ENCODE assay signal across 8 mouse cellular contexts in genomic region chr7:80647437-80647871, GRCm38 (mm10). TPM values are rescaled to one million over a fixed set of nuclear protein-coding genes. Genes with fewer than 3 reads are reported as not detected.
A peak's percentile ranks its signal among the peaks of the same experiment; 100 is the strongest.
DNase-seq lines count a peak whose midpoint lies in the region; ATAC-seq and TF ChIP-seq lines count a peak whose summit lies in the region.

No protein-coding gene starts in this region.

- peak overlapping the region; percentile 41 for H3K4me2 ChIP-seq in liver, embryonic 16.5 days (ENCODE audit: low read depth, low read length)

- no peaks in the 10 kb centered on the region for H3K9me3 ChIP-seq in liver, embryonic 16.5 days (replicated peaks; ENCODE audit: control insufficient read depth, low read length)

- no peak; the same call in 1 of the 2 replicates for TF ChIP-seq POLR2A in spleen, adult 2 months (IDR thresholded peaks at IDR 0.05; ENCODE audit: low read depth, low read length)

- intact Hi-C loops in heart, postnatal 10 days (cut with DNase I): no loop called here

- DNase-seq in frontal cortex, postnatal 36 days (ENCODE audit: low spot score in 2 of 2): peak; percentile 35 to 40
- DNase-seq in frontal cortex, postnatal 10 days (ENCODE audit: low spot score in 2 of 2): no peak
- peak in 1 of 2 experiments; percentile 58 for DNase-seq in spleen, adult 2 months (ENCODE audit: low read depth in 1 of 2, low spot score in 2 of 2)
- DNase-seq in spleen, postnatal 4 days (ENCODE audit: low spot score in 2 of 2): no peak
- peak; percentile 60 to 71 for DNase-seq in heart, postnatal 10 days
- DNase-seq in spleen, postnatal 36 days (ENCODE audit: low spot score in 2 of 2): peak; percentile 69 to 71
- DNase-seq in ovary, postnatal 10 days (ENCODE audit: low spot score): no peak

- H3K36me3 ChIP-seq in spleen, adult 2 months (ENCODE audit: control insufficient read depth, insufficient read depth, low read length): no peaks in the 10 kb centered on the region
- H3K36me3 ChIP-seq in liver, embryonic 16.5 days (ENCODE audit: control insufficient read depth, insufficient read depth): no peaks in the 10 kb centered on the region

- H3K9ac ChIP-seq in liver, embryonic 16.5 days (ENCODE audit: low read depth, low read length): 0 out of 2 replicates have a peak overlapping the region, but pooled peaks have one; percentile 17

- H3K27ac ChIP-seq in spleen, adult 2 months (ENCODE audit: insufficient read depth, low read length): peak overlapping the region; percentile 71
- H3K27ac ChIP-seq in liver, embryonic 16.5 days (ENCODE audit: low read length): peak overlapping the region; percentile 34; the same call in 1 of the 2 replicates

- ATAC-seq in liver, embryonic 16.5 days (ENCODE audit: low read depth): no peak; the same call in 1 of the 2 replicates

- H3K27me3 ChIP-seq in spleen, adult 2 months (ENCODE audit: control insufficient read depth, insufficient read depth, low read length): no peaks in the 10 kb centered on the region
- H3K27me3 ChIP-seq in liver, embryonic 16.5 days (ENCODE audit: control insufficient read depth, insufficient read depth, low read depth, low read length): no peaks in the 10 kb centered on the region

- WGBS in spleen, adult 2 months: 7% methylated on average over 7 of the region's 7 CpGs
- WGBS in liver, embryonic 16.5 days (ENCODE audit: insufficient replicate concordance): 39% methylated on average over 7 of the region's 7 CpGs

- H3K4me1 ChIP-seq in spleen, adult 2 months (ENCODE audit: control insufficient read depth, insufficient read depth, insufficient read length): peaks cover 11% of the 10 kb centered on the region; the same call in 1 of the 2 replicates
- H3K4me1 ChIP-seq in liver, embryonic 16.5 days (ENCODE audit: control insufficient read depth, low read depth, low read length): peaks cover 18% of the 10 kb centered on the region

- peak overlapping the region; percentile 51 for H3K4me3 ChIP-seq in spleen, adult 2 months (ENCODE audit: extremely low read depth, insufficient read depth, insufficient read length)
- 0 out of 2 replicates have a peak overlapping the region, but pooled peaks have one; percentile 3 for H3K4me3 ChIP-seq in liver, embryonic 16.5 days (ENCODE audit: low read depth, low read length)

- no peak for TF ChIP-seq CTCF in spleen, adult 2 months (IDR thresholded peaks at IDR 0.05; ENCODE audit: extremely low read depth, insufficient read depth, insufficient read length, insufficient replicate concordance)

RNA-seq across cellular contexts. Expression of gene Crtc3, which starts 41.2 kb away (rescaled TPM):
- 19.1 and 21.3 TPM in 2 replicates for polyA plus RNA-seq in spleen, adult 2 months (2012; rRNA removed)
- total RNA-seq in heart, postnatal 10 days (2021): 10 to 100 TPM; 20.6 to 20.7 TPM
- 3.7 and 4.3 TPM in 2 replicates for polyA plus RNA-seq in liver, embryonic 16.5 days (2015; fragmentation: Nextera tagmentation; extraction: Ambion mirVana)

Comparison
In these comparisons a context has a peak if more than half of its experiments do, and no peak if none do; other contexts are left out.
1. DNase-seq: peak in frontal cortex, postnatal 36 days (2 of 2), heart, postnatal 10 days (2 of 2) and spleen, postnatal 36 days (2 of 2); none in frontal cortex, postnatal 10 days (0 of 2), spleen, postnatal 4 days (0 of 2) and ovary, postnatal 10 days (single experiment).